In the genomic region with DNA sequence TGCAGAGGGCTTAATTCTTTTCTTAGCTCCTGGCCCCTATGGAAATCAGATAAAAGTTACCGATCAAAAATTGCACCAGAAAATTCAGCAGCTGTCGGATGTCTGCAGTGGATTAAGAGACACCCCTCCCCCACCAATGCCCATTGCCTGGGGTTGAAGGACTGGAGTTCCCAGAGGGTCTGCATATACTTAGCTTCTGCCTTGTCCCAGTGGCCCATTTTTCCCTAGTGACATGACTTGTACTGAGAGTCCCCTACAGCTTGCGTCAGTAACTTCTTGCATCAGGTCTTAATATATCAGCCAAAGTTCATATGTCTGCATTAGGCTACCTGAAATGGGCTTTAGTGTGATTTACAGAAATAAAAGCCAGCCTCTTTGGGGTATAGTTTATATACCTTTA, we compare ENCODE assay signal across 16 mouse cellular contexts. TPM values are rescaled to one million over a fixed set of nuclear protein-coding genes. Genes with fewer than 3 reads are reported as not detected.
A peak's percentile ranks its signal among the peaks of the same experiment; 100 is the strongest.
DNase-seq lines count a peak whose midpoint lies in the region; ATAC-seq and TF ChIP-seq lines count a peak whose summit lies in the region.
"Had no signal": no experiment of that assay in that cellular context is flagged by ENCODE, and none has a peak within 500 bp of the region (broad histone marks: within the 10 kb centered on the region; RNA-seq: fewer than 3 reads in every experiment).

No protein-coding gene starts in this region.

- DNase-seq in embryo, embryonic 11 days, result peak; percentile 38
- DNase-seq in embryo, embryonic 10 days (ENCODE audit: low spot score), result no peak
- no peak for DNase-seq in stomach, postnatal 0 days (ENCODE audit: low spot score)
- DNase-seq in liver, embryonic 13.5 days, result peak; percentile 40
- peak; percentile 55 for DNase-seq in retina, postnatal 1 day
- DNase-seq in adrenal gland, adult 2 months, result no peak
- DNase-seq in thymus, postnatal 25 days, result no peak
- DNase-seq: cerebellum, adult 11 months; heart, adult 18-20 months; kidney, postnatal 4 days; right cerebral cortex, postnatal 14 days had no signal

- no peak overlapping the region for H3K9ac ChIP-seq in stomach, embryonic 15.5 days
- H3K9ac ChIP-seq in stomach, postnatal 0 days (ENCODE audit: low read length), result no peak overlapping the region
- H3K9ac ChIP-seq in liver, embryonic 13.5 days, result peak overlapping the region; percentile 70
- H3K9ac ChIP-seq: hindbrain, embryonic 15.5 days had no signal

- WGBS in stomach, embryonic 15.5 days, result 45% methylated on average over 3 of the region's 3 CpGs
- 51% methylated on average over 3 of the region's 3 CpGs for WGBS in stomach, postnatal 0 days
- 12% methylated on average over 3 of the region's 3 CpGs for WGBS in liver, embryonic 13.5 days (ENCODE audit: insufficient replicate concordance)

- H3K4me2 ChIP-seq in stomach, embryonic 15.5 days, result no peak overlapping the region
- no peak overlapping the region for H3K4me2 ChIP-seq in stomach, postnatal 0 days (replicated peaks; ENCODE audit: low read depth)
- peak overlapping the region; percentile 72 for H3K4me2 ChIP-seq in liver, embryonic 13.5 days
- H3K4me2 ChIP-seq: hindbrain, embryonic 15.5 days had no signal

- H3K9me3 ChIP-seq in stomach, embryonic 15.5 days, result no peaks in the 10 kb centered on the region
- H3K9me3 ChIP-seq in stomach, postnatal 0 days (ENCODE audit: control insufficient read depth, low read length), result no peaks in the 10 kb centered on the region
- no peaks in the 10 kb centered on the region for H3K9me3 ChIP-seq in liver, embryonic 13.5 days (replicated peaks)
- H3K9me3 ChIP-seq: G1E; hindbrain, embryonic 15.5 days had no signal

- H3K36me3 ChIP-seq in stomach, embryonic 15.5 days, result no peaks in the 10 kb centered on the region
- H3K36me3 ChIP-seq in stomach, postnatal 0 days (ENCODE audit: control insufficient read depth, insufficient read depth, low read length), result no peaks in the 10 kb centered on the region
- peaks cover 25% of the 10 kb centered on the region for H3K36me3 ChIP-seq in liver, embryonic 13.5 days
- H3K36me3 ChIP-seq: hindbrain, embryonic 15.5 days had no signal

- TF ChIP-seq EP300 in stomach, postnatal 0 days (optimal IDR thresholded peaks at IDR 0.05), result no peak

- no peak for ATAC-seq in stomach, embryonic 15.5 days (ENCODE audit: insufficient read depth, low FRiP score, low read depth)
- ATAC-seq in stomach, postnatal 0 days (ENCODE audit: low FRiP score, low TSS enrichment), result no peak
- ATAC-seq in liver, embryonic 13.5 days (ENCODE audit: low read depth), result peak; percentile 24; the same call in 1 of the 2 replicates
- ATAC-seq: activated CD4-positive, CD25-positive, alpha-beta regulatory T cell, adult 4 months had no signal

- no peak overlapping the region for H3K4me3 ChIP-seq in stomach, embryonic 15.5 days (replicated peaks)
- no peak overlapping the region for H3K4me3 ChIP-seq in stomach, postnatal 0 days (ENCODE audit: low read depth, low read length)
- H3K4me3 ChIP-seq in liver, embryonic 13.5 days (replicated peaks), result peak overlapping the region; percentile 40
- H3K4me3 ChIP-seq: hindbrain, embryonic 15.5 days had no signal

- peak overlapping the region; percentile 1; the same call in 1 of the 2 replicates for H3K27ac ChIP-seq in stomach, embryonic 15.5 days
- H3K27ac ChIP-seq in stomach, postnatal 0 days (replicated peaks), result no peak overlapping the region
- H3K27ac ChIP-seq in liver, embryonic 13.5 days, result peak overlapping the region; percentile 97
- H3K27ac ChIP-seq: hindbrain, embryonic 15.5 days; macrophage had no signal

- H3K27me3 ChIP-seq in stomach, embryonic 15.5 days (replicated peaks), result no peaks in the 10 kb centered on the region
- no peaks in the 10 kb centered on the region for H3K27me3 ChIP-seq in stomach, postnatal 0 days (ENCODE audit: control insufficient read depth, insufficient read depth, low read length)
- no peaks in the 10 kb centered on the region for H3K27me3 ChIP-seq in liver, embryonic 13.5 days
- H3K27me3 ChIP-seq: hindbrain, embryonic 15.5 days had no signal

- TF ChIP-seq CTCF in stomach, postnatal 0 days (IDR thresholded peaks at IDR 0.05; ENCODE audit: low read depth), result no peak

- H3K4me1 ChIP-seq in stomach, embryonic 15.5 days, result peaks cover 4% of the 10 kb centered on the region; the same call in 1 of the 2 replicates
- H3K4me1 ChIP-seq in stomach, postnatal 0 days (replicated peaks; ENCODE audit: control insufficient read depth, insufficient read depth), result peaks cover 2% of the 10 kb centered on the region; the same call in 1 of the 2 replicates
- H3K4me1 ChIP-seq in liver, embryonic 13.5 days (replicated peaks), result peaks cover 86% of the 10 kb centered on the region

RNA-seq across cellular contexts. Expression of gene Wipi2, which starts 22.9 kb away (rescaled TPM):
- 38.8 and 38.9 TPM in 2 replicates for polyA plus RNA-seq in stomach, embryonic 15.5 days (2015; fragmentation: Nextera tagmentation; extraction: Ambion mirVana)
- 33.4 and 33.6 TPM in 2 replicates for polyA plus RNA-seq in stomach, postnatal 0 days (2015; fragmentation: Nextera tagmentation; extraction: Ambion mirVana)
- 35.4 and 38.9 TPM in 2 replicates for polyA plus RNA-seq in liver, embryonic 13.5 days (2015; fragmentation: Nextera tagmentation; extraction: Ambion mirVana)
- total RNA-seq in adrenal gland, adult 2 months (2021), result 100 to 1,000 TPM in 1 of 2 experiments, 10 to 100 TPM in 1; 90.9 to 108 TPM
- 58.0 and 63.5 TPM in 2 replicates for polyA plus RNA-seq in adrenal gland, adult 2 months (2012; rRNA removed)

RNA-seq across cellular contexts. Expression of gene Mmd2, which starts 41.8 kb away (rescaled TPM):
- 3.6 and 4.2 TPM in 2 replicates for polyA plus RNA-seq in stomach, embryonic 15.5 days (2015; fragmentation: Nextera tagmentation; extraction: Ambion mirVana)
- polyA plus RNA-seq in stomach, postnatal 0 days (2015; fragmentation: Nextera tagmentation; extraction: Ambion mirVana), result 1.2 and 1.3 TPM in 2 replicates
- 16.9 and 19.5 TPM in 2 replicates for polyA plus RNA-seq in liver, embryonic 13.5 days (2015; fragmentation: Nextera tagmentation; extraction: Ambion mirVana)
- total RNA-seq in adrenal gland, adult 2 months (2021), result 10 to 100 TPM; 35.9 to 53.9 TPM
- polyA plus RNA-seq in adrenal gland, adult 2 months (2012; rRNA removed), result 32.0 and 51.8 TPM in 2 replicates
- polyA plus RNA-seq: activated CD4-positive, CD25-positive, alpha-beta regulatory T cell, adult 4 months; G1E; macrophage had no signal

RNA-seq across cellular contexts. Expression of gene Slc29a4, which starts 41.9 kb away (rescaled TPM):
- 7.2 and 7.4 TPM in 2 replicates for polyA plus RNA-seq in stomach, embryonic 15.5 days (2015; fragmentation: Nextera tagmentation; extraction: Ambion mirVana)
- 1.5 and 2.3 TPM in 2 replicates for polyA plus RNA-seq in stomach, postnatal 0 days (2015; fragmentation: Nextera tagmentation; extraction: Ambion mirVana)
- 0.21 and 0.36 TPM in 2 replicates for polyA plus RNA-seq in liver, embryonic 13.5 days (2015; fragmentation: Nextera tagmentation; extraction: Ambion mirVana)
- total RNA-seq in adrenal gland, adult 2 months (2021), result 10 to 100 TPM; 20.9 to 32.0 TPM
- polyA plus RNA-seq in adrenal gland, adult 2 months (2012; rRNA removed), result 48.8 and 69.9 TPM in 2 replicates
- polyA plus RNA-seq: G1E, macrophage had no signal

Comparison
In these comparisons a context has a peak if more than half of its experiments do, and no peak if none do; other contexts are left out.
1. DNase-seq: peak in embryo, embryonic 11 days (single experiment), liver, embryonic 13.5 days (single experiment) and retina, postnatal 1 day (single experiment); none in embryo, embryonic 10 days (single experiment), stomach, postnatal 0 days (single experiment), adrenal gland, adult 2 months (single experiment) and thymus, postnatal 25 days (single experiment).